Mouse (Mus musculus): ENCODE data around the gene Ran. TPM values are rescaled to one million over a fixed set of nuclear protein-coding genes. Genes with fewer than 3 reads are reported as not detected.

Gene Ran
- total and polyA plus RNA-seq, 2 experiments from 2014 or later = 312 to 330 TPM

GRCm38 (mm10) chr5:129006031-129006788 lies 13.7 kb upstream of the Ran start:
- 0 out of 2 replicates have a peak, but pooled peaks cover 8% of the 10 kb centered on the region for H3K4me1 ChIP-seq (ENCODE audit: insufficient read depth)
- H3K9ac ChIP-seq = no peak overlapping the region
- no peaks in the 10 kb centered on the region for H3K9me3 ChIP-seq (ENCODE audit: low read length)
- ATAC-seq (no peak), DNase-seq (no peak)
- 86% methylated on average over 18 of the region's 18 CpGs for WGBS
- no peaks in the 10 kb centered on the region for H3K27me3 ChIP-seq (ENCODE audit: insufficient read depth, low read length)
- no peak overlapping the region for H3K27ac ChIP-seq (ENCODE audit: low read depth, low read length)
- H3K4me2 ChIP-seq (ENCODE audit: low read depth) = no peak overlapping the region
- H3K36me3 ChIP-seq (ENCODE audit: insufficient read depth) = peaks cover 7% of the 10 kb centered on the region; the same call in 1 of the 2 replicates
- H3K4me3 ChIP-seq (ENCODE audit: low read depth, low read length) = no peak overlapping the region
- no peak for TF ChIP-seq CTCF (IDR thresholded peaks at IDR 0.05; ENCODE audit: low read depth)

- no peak for TF ChIP-seq CTCF (IDR thresholded peaks at IDR 0.05; ENCODE audit: low read depth)
- DNase-seq (no peak), ATAC-seq (no peak)
- Histone ChIP-seq H3K4me2 (ENCODE audit: low read depth) (peak overlapping the region; percentile 73), H3K9ac (peak overlapping the region; percentile 73), H3K4me3 (ENCODE audit: low read depth, low read length) (peak overlapping the region; percentile 79), H3K36me3 (ENCODE audit: insufficient read depth) (peaks cover 7% of the 10 kb centered on the region; the same call in 1 of the 2 replicates), H3K27ac (ENCODE audit: low read depth, low read length) (no peak overlapping the region), H3K4me1 (ENCODE audit: insufficient read depth) (0 out of 2 replicates have a peak, but pooled peaks cover 8% of the 10 kb centered on the region), H3K9me3 (ENCODE audit: low read length) (no peaks in the 10 kb centered on the region), H3K27me3 (ENCODE audit: insufficient read depth, low read length) (no peaks in the 10 kb centered on the region)
- 54% methylated on average over 14 of the region's 14 CpGs for WGBS
Observed at GRCm38 (mm10) chr5:129007105-129007957, 12.5 kb upstream of the Ran start.

- no peak for TF ChIP-seq CTCF (IDR thresholded peaks at IDR 0.05; ENCODE audit: low read depth)
- Histone ChIP-seq H3K4me1 (ENCODE audit: insufficient read depth) (0 out of 2 replicates have a peak, but pooled peaks cover 8% of the 10 kb centered on the region), H3K4me2 (ENCODE audit: low read depth) (peak overlapping the region; percentile 73), H3K9me3 (ENCODE audit: low read length) (no peaks in the 10 kb centered on the region), H3K27ac (ENCODE audit: low read depth, low read length) (peak overlapping the region; percentile 50; the same call in 1 of the 2 replicates), H3K9ac (peak overlapping the region; percentile 73), H3K27me3 (ENCODE audit: insufficient read depth, low read length) (no peaks in the 10 kb centered on the region), H3K4me3 (ENCODE audit: low read depth, low read length) (peak overlapping the region; percentile 79), H3K36me3 (ENCODE audit: insufficient read depth) (peaks cover 7% of the 10 kb centered on the region; the same call in 1 of the 2 replicates)
- DNase-seq (peak; percentile 51), ATAC-seq (peak; percentile 64)
- under 1% methylated on average over 18 of the region's 18 CpGs for WGBS
Observed at GRCm38 (mm10) chr5:129008008-129008407, 11.9 kb upstream of the Ran start.

GRCm38 (mm10) chr5:129008412-129008826 lies 11.4 kb upstream of the Ran start, which contains the start of gene Stx2:
TSS of gene Stx2 (minus strand) at chr5:129008574.
- H3K4me3 ChIP-seq (ENCODE audit: low read depth, low read length) = peak within 1 kb of the TSS; percentile 79
- peak within 1 kb of the TSS; percentile 73 for H3K9ac ChIP-seq
- TF ChIP-seq CTCF (IDR thresholded peaks at IDR 0.05; ENCODE audit: low read depth) = no peak
- no peaks in the 10 kb centered on the region for H3K27me3 ChIP-seq (ENCODE audit: insufficient read depth, low read length)
- H3K36me3 ChIP-seq (ENCODE audit: insufficient read depth) = peaks cover 7% of the 10 kb centered on the region; the same call in 1 of the 2 replicates
- peak; percentile 95 for ATAC-seq
- 0 out of 2 replicates have a peak, but pooled peaks cover 8% of the 10 kb centered on the region for H3K4me1 ChIP-seq (ENCODE audit: insufficient read depth)
- peak; percentile 90 for DNase-seq
- WGBS = under 1% methylated on average over 39 of the region's 39 CpGs
- no peaks in the 10 kb centered on the region for H3K9me3 ChIP-seq (ENCODE audit: low read length)
- H3K27ac ChIP-seq (ENCODE audit: low read depth, low read length) = peak within 1 kb of the TSS; percentile 50; the same call in 1 of the 2 replicates
- H3K4me2 ChIP-seq (ENCODE audit: low read depth) = peak within 1 kb of the TSS; percentile 73

- TF ChIP-seq CTCF (IDR thresholded peaks at IDR 0.05; ENCODE audit: low read depth) = no peak
- no peak for ATAC-seq
- WGBS = 87% methylated on average over 3 of the region's 3 CpGs
Observed at GRCm38 (mm10) chr5:129009577-129009976, 10.3 kb upstream of the Ran start.

GRCm38 (mm10) chr5:129010937-129011336 lies 8.9 kb upstream of the Ran start:
- no peaks in the 10 kb centered on the region for H3K9me3 ChIP-seq (ENCODE audit: low read length)
- H3K27ac ChIP-seq (ENCODE audit: low read depth, low read length) = no peak overlapping the region
- H3K4me3 ChIP-seq (ENCODE audit: low read depth, low read length) = no peak overlapping the region
- no peaks in the 10 kb centered on the region for H3K27me3 ChIP-seq (ENCODE audit: insufficient read depth, low read length)
- TF ChIP-seq CTCF (IDR thresholded peaks at IDR 0.05; ENCODE audit: low read depth) = no peak
- ATAC-seq (no peak), DNase-seq (no peak)
- no peak overlapping the region for H3K9ac ChIP-seq
- no peaks in the 10 kb centered on the region for H3K36me3 ChIP-seq (ENCODE audit: insufficient read depth)
- H3K4me2 ChIP-seq (ENCODE audit: low read depth) = no peak overlapping the region
- H3K4me1 ChIP-seq (ENCODE audit: insufficient read depth) = 0 out of 2 replicates have a peak, but pooled peaks cover 8% of the 10 kb centered on the region
- 90% methylated on average over 2 of the region's 2 CpGs for WGBS

More at GRCm38 (mm10) chr5:129009577-129009976, 10.3 kb upstream of the Ran start:
- Histone ChIP-seq H3K9ac (no peak overlapping the region), H3K4me1 (ENCODE audit: insufficient read depth) (0 out of 2 replicates have a peak, but pooled peaks cover 8% of the 10 kb centered on the region), H3K27ac (ENCODE audit: low read depth, low read length) (no peak overlapping the region), H3K36me3 (ENCODE audit: insufficient read depth) (peaks cover 7% of the 10 kb centered on the region; the same call in 1 of the 2 replicates), H3K4me3 (ENCODE audit: low read depth, low read length) (no peak overlapping the region), H3K9me3 (ENCODE audit: low read length) (no peaks in the 10 kb centered on the region), H3K27me3 (ENCODE audit: insufficient read depth, low read length) (no peaks in the 10 kb centered on the region), H3K4me2 (ENCODE audit: low read depth) (no peak overlapping the region)
- no peak for DNase-seq

Data from forebrain, postnatal 0 days (tissue).